Mouse (Mus musculus) right cerebral cortex, postnatal 36 days (tissue): ENCODE results near the gene Tpra1.

Experiments used
- DNase-seq, 2 experiments: peaks; one replicate each; pipeline ENCODE4 v3.0.0; 2022; ENCODE audit warnings: low spot score in 2 of 2, mixed read lengths in 1 of 2

Tpra1 gene

GRCm38 (mm10) chr6:88889410-88890042 lies 12.5 kb upstream of the Tpra1 start:
- no peak for DNase-seq

GRCm38 (mm10) chr6:88890832-88891231 lies 11.2 kb upstream of the Tpra1 start:
- no peak for DNase-seq

GRCm38 (mm10) chr6:88893559-88893958 lies 8.5 kb upstream of the Tpra1 start:
- no peak for DNase-seq

GRCm38 (mm10) chr6:88895943-88896342 lies 6.1 kb upstream of the Tpra1 start:
- DNase-seq: no peak

- DNase-seq: no peak
Observed at GRCm38 (mm10) chr6:88897246-88897645, 4.8 kb upstream of the Tpra1 start.

GRCm38 (mm10) chr6:88898534-88899048 lies 3.5 kb upstream of the Tpra1 start, which contains the start of gene Mcm2:
Gene Mcm2, minus strand, starts transcription at chr6:88898780.
- peak; percentile 89 to 91 for DNase-seq

GRCm38 (mm10) chr6:88899086-88899485 lies 3.0 kb upstream of the Tpra1 start:
- DNase-seq: no peak

- no peak for DNase-seq
Observed at GRCm38 (mm10) chr6:88899628-88900027, 2.4 kb upstream of the Tpra1 start.

GRCm38 (mm10) chr6:88901471-88901870 lies 580 bp upstream of the Tpra1 start:
- no peak for DNase-seq

GRCm38 (mm10) chr6:88903708-88904107 lies 1.7 kb downstream of the Tpra1 start:
- no peak for DNase-seq

- DNase-seq: no peak
Observed at GRCm38 (mm10) chr6:88904456-88904974, 2.5 kb downstream of the Tpra1 start.

GRCm38 (mm10) chr6:88905042-88905441 lies 3.0 kb downstream of the Tpra1 start:
- no peak for DNase-seq

GRCm38 (mm10) chr6:88906369-88907108 lies 4.5 kb downstream of the Tpra1 start:
- peak in 1 of 2 experiments; percentile 53 for DNase-seq

GRCm38 (mm10) chr6:88909151-88909550 lies 7.1 kb downstream of the Tpra1 start:
- no peak for DNase-seq

- DNase-seq: no peak
Observed at GRCm38 (mm10) chr6:88913022-88913421, 11.0 kb downstream of the Tpra1 start.

GRCm38 (mm10) chr6:88913440-88913839 lies 11.4 kb downstream of the Tpra1 start:
- no peak for DNase-seq

- no peak for DNase-seq
Observed at GRCm38 (mm10) chr6:88914799-88915198, 12.7 kb downstream of the Tpra1 start.

GRCm38 (mm10) chr6:88915510-88915909 lies 13.5 kb downstream of the Tpra1 start:
- DNase-seq: no peak

GRCm38 (mm10) chr6:88916153-88916552 lies 14.1 kb downstream of the Tpra1 start:
- peak in 1 of 2 experiments; percentile 28 for DNase-seq

GRCm38 (mm10) chr6:88918802-88919201 lies 16.8 kb downstream of the Tpra1 start:
- DNase-seq: no peak

GRCm38 (mm10) chr6:88924502-88925275 lies 22.6 kb downstream of the Tpra1 start:
- DNase-seq: no peak

- DNase-seq: no peak
Observed at GRCm38 (mm10) chr6:88925640-88926205, 23.7 kb downstream of the Tpra1 start.
